Mouse (Mus musculus) megakaryocyte-erythroid progenitor cell, adult 5-6 weeks (primary cell): ENCODE data around the gene Gm3376. TPM values are rescaled to one million over a fixed set of nuclear protein-coding genes. Genes with fewer than 3 reads are reported as not detected.
"Not testable (repeated sequence)": the region's sequence is repeated elsewhere in the genome, so short reads cannot be mapped to it uniquely, and the experiment has no call there.

ENCODE experiments used
- ATAC-seq: replicated peaks from 2 replicates; pipeline ENCODE4 v1.8.0; 2016; ENCODE audit warnings: mild to moderate bottlenecking, inconsistent platforms; ENCODE audit not compliant: severe bottlenecking, poor library complexity, low FRiP score, low TSS enrichment
- total RNA-seq, 2 experiments: library from RNA; stranded (forward) in 1 of 2; stranded (reverse) in 1 of 2; fragments of 200-1000, 215-1000 nt in 1 of 2; fragments of >200 nt in 1 of 2; fragmentation: Nextera tagmentation in 1 of 2; gene quantifications; 2 replicates each; pipeline ENCODE4 v1.2.3; 2014 to 2017

The Gm3376 gene
- total RNA-seq (2014; fragmentation: Nextera tagmentation) (not detected in 2 replicates), total RNA-seq (2017) (not detected in 2 replicates)

DNA sequence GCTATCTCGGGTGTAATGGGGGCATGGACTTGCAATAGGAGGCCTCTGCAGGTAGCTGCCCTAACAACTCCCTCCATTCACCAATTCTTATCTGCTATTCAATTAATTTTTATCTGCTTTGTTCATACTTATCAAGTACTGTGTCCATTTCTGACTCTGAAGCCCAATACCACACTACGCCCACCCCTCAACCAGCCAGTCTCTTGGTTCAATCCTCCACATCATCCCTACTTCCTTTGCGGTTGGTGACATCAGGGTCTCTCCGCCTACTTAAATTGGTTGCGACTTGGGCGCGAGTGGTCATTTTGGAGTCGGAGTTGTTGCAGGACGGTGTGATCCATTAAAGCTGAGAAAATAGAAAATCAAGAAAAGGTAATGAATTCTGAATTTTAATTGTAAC, at the start of gene Gm3376:
Gm3376 (plus strand) TSS at position 301 of the 400 bp plus-strand sequence.
- not testable (repeated sequence) for ATAC-seq
